Mouse (Mus musculus): ENCODE measurements around the gene Calr. TPM values are rescaled to one million over a fixed set of nuclear protein-coding genes. Genes with fewer than 3 reads are reported as not detected.
"Not testable (repeated sequence)": the region's sequence is repeated elsewhere in the genome, so short reads cannot be mapped to it uniquely, and the experiment has no call there.

The Calr gene
- total and polyA plus RNA-seq, 2 experiments from 2014 or later: 350 to 457 TPM

- H3K9ac ChIP-seq (replicated peaks; ENCODE audit: low read length): peak overlapping the region; percentile 95
- WGBS: 70% methylated on average over 10 of the region's 10 CpGs
- peak overlapping the region; percentile 98 for H3K27ac ChIP-seq
- no peaks in the 10 kb centered on the region for H3K27me3 ChIP-seq (ENCODE audit: insufficient read depth, low read length)
- TF ChIP-seq CTCF (IDR thresholded peaks at IDR 0.05; ENCODE audit: low read depth): peak; percentile 17; the same call in 1 of the 2 replicates
- H3K4me2 ChIP-seq (ENCODE audit: low read depth, low read length): peak overlapping the region; percentile 81
- H3K9me3 ChIP-seq (ENCODE audit: low read length): no peaks in the 10 kb centered on the region
- 0 out of 2 replicates have a peak, but pooled peaks cover 12% of the 10 kb centered on the region for H3K4me1 ChIP-seq (ENCODE audit: insufficient read depth, low read length)
- DNase-seq (ENCODE audit: low spot score): no peak
- peaks cover 24% of the 10 kb centered on the region for H3K36me3 ChIP-seq (ENCODE audit: insufficient read depth, low read length)
- peak overlapping the region; percentile 93 for H3K4me3 ChIP-seq (ENCODE audit: low read length)
- no peak for ATAC-seq
These were observed 13.7 kb downstream of the Calr start for GRCm38 (mm10) chr8:84832759-84833742.

- ATAC-seq (peak; percentile 77), DNase-seq (ENCODE audit: low spot score) (peak; percentile 85)
These were observed 14.6 kb downstream of the Calr start for GRCm38 (mm10) chr8:84832034-84832717.

GRCm38 (mm10) chr8:84831490-84831889 is 15.2 kb downstream of the Calr start, which contains the start of gene Gadd45gip1:
Gene Gadd45gip1 (plus strand): TSS chr8:84831522.
- WGBS: 82% methylated on average over 11 of the region's 11 CpGs
- H3K9me3 ChIP-seq (ENCODE audit: low read length): no peaks in the 10 kb centered on the region

More at GRCm38 (mm10) chr8:84832034-84832717, 14.6 kb downstream of the Calr start:
- Histone ChIP-seq H3K27ac (peak overlapping the region; percentile 98), H3K9ac (replicated peaks; ENCODE audit: low read length) (peak overlapping the region; percentile 95), H3K9me3 (ENCODE audit: low read length) (no peaks in the 10 kb centered on the region), H3K4me1 (ENCODE audit: insufficient read depth, low read length) (0 out of 2 replicates have a peak, but pooled peaks cover 12% of the 10 kb centered on the region), H3K4me2 (ENCODE audit: low read depth, low read length) (peak overlapping the region; percentile 81), H3K27me3 (ENCODE audit: insufficient read depth, low read length) (no peaks in the 10 kb centered on the region), H3K36me3 (ENCODE audit: insufficient read depth, low read length) (peaks cover 16% of the 10 kb centered on the region), H3K4me3 (ENCODE audit: low read length) (peak overlapping the region; percentile 93)
- no peak for TF ChIP-seq CTCF (IDR thresholded peaks at IDR 0.05; ENCODE audit: low read depth)
- WGBS: 1% methylated on average over 59 of the region's 59 CpGs

GRCm38 (mm10) chr8:84826518-84826917 is 20.2 kb downstream of the Calr start:
- WGBS: 91% methylated on average over 2 of the region's 2 CpGs

More at GRCm38 (mm10) chr8:84831490-84831889, 15.2 kb downstream of the Calr start, which contains the start of gene Gadd45gip1:
- Histone ChIP-seq H3K9ac (replicated peaks; ENCODE audit: low read length) (peak within 1 kb of the TSS; percentile 95), H3K4me3 (ENCODE audit: low read length) (peak within 1 kb of the TSS; percentile 93), H3K27me3 (ENCODE audit: insufficient read depth, low read length) (no peaks in the 10 kb centered on the region), H3K36me3 (ENCODE audit: insufficient read depth, low read length) (peaks cover 9% of the 10 kb centered on the region; the same call in 1 of the 2 replicates), H3K27ac (peak within 1 kb of the TSS; percentile 98), H3K4me1 (ENCODE audit: insufficient read depth, low read length) (0 out of 2 replicates have a peak, but pooled peaks cover 12% of the 10 kb centered on the region), H3K4me2 (ENCODE audit: low read depth, low read length) (peak within 1 kb of the TSS; percentile 81)
- ATAC-seq: no peak
- TF ChIP-seq CTCF (IDR thresholded peaks at IDR 0.05; ENCODE audit: low read depth): no peak
- no peak for DNase-seq (ENCODE audit: low spot score)

GRCm38 (mm10) chr8:84825636-84826035 is 21.1 kb downstream of the Calr start:
- Histone ChIP-seq H3K9me3 (ENCODE audit: low read length) (no peaks in the 10 kb centered on the region), H3K9ac (replicated peaks; ENCODE audit: low read length) (no peak overlapping the region), H3K27ac (no peak overlapping the region), H3K4me3 (ENCODE audit: low read length) (no peak overlapping the region), H3K4me2 (ENCODE audit: low read depth, low read length) (no peak overlapping the region), H3K36me3 (ENCODE audit: insufficient read depth, low read length) (no peaks in the 10 kb centered on the region), H3K4me1 (ENCODE audit: insufficient read depth, low read length) (no peaks in the 10 kb centered on the region), H3K27me3 (ENCODE audit: insufficient read depth, low read length) (no peaks in the 10 kb centered on the region)
- ATAC-seq: no peak
- no peak for DNase-seq (ENCODE audit: low spot score)
- TF ChIP-seq CTCF (IDR thresholded peaks at IDR 0.05; ENCODE audit: low read depth): no peak
- WGBS: 79% methylated on average over 4 of the region's 4 CpGs

More at GRCm38 (mm10) chr8:84826518-84826917, 20.2 kb downstream of the Calr start:
- H3K27ac ChIP-seq; H3K36me3 ChIP-seq (ENCODE audit: insufficient read depth, low read length); H3K4me2 ChIP-seq (ENCODE audit: low read depth, low read length); H3K9me3 ChIP-seq (ENCODE audit: low read length); ATAC-seq; DNase-seq (ENCODE audit: low spot score); H3K9ac ChIP-seq (replicated peaks; ENCODE audit: low read length); H3K4me1 ChIP-seq (ENCODE audit: insufficient read depth, low read length); H3K27me3 ChIP-seq (ENCODE audit: insufficient read depth, low read length); H3K4me3 ChIP-seq (ENCODE audit: low read length): not testable (repeated sequence)

- Histone ChIP-seq H3K27ac (no peak overlapping the region), H3K9ac (replicated peaks; ENCODE audit: low read length) (peak overlapping the region; percentile 18; the same call in 1 of the 2 replicates)
- peak; percentile 93 for TF ChIP-seq CTCF (IDR thresholded peaks at IDR 0.05; ENCODE audit: low read depth)
These were observed 23.1 kb downstream of the Calr start for GRCm38 (mm10) chr8:84823653-84824052.

More at GRCm38 (mm10) chr8:84823653-84824052, 23.1 kb downstream of the Calr start:
- no peaks in the 10 kb centered on the region for H3K9me3 ChIP-seq (ENCODE audit: low read length)
- peak overlapping the region; percentile 27 for H3K4me3 ChIP-seq (ENCODE audit: low read length)
- DNase-seq (ENCODE audit: low spot score) (peak; percentile 91), ATAC-seq (peak; percentile 88)
- WGBS: under 1% methylated on average over 18 of the region's 18 CpGs
- no peaks in the 10 kb centered on the region for H3K27me3 ChIP-seq (ENCODE audit: insufficient read depth, low read length)
- no peaks in the 10 kb centered on the region for H3K36me3 ChIP-seq (ENCODE audit: insufficient read depth, low read length)
- H3K4me1 ChIP-seq (ENCODE audit: insufficient read depth, low read length): no peaks in the 10 kb centered on the region
- H3K4me2 ChIP-seq (ENCODE audit: low read depth, low read length): peak overlapping the region; percentile 51
